Mouse (Mus musculus): Measurements from ENCODE around the gene Csf1. TPM values are rescaled to one million over a fixed set of nuclear protein-coding genes. Genes with fewer than 3 reads are reported as not detected.

The Csf1 gene
- total RNA-seq, 1 experiment from 2014 or later, result 6.2 TPM

GRCm38 (mm10) chr3:107786980-107787612 lies 26.8 kb upstream of the Csf1 start:
- no peak for ATAC-seq (replicated peaks in 1 of 2; ENCODE audit: insufficient read depth in 1 of 2, low FRiP score in 2 of 2, low TSS enrichment in 1 of 2, low read depth in 1 of 2, poor library complexity in 2 of 2, severe bottlenecking in 2 of 2)

GRCm38 (mm10) chr3:107786344-107786743 lies 26.1 kb upstream of the Csf1 start:
- ATAC-seq (replicated peaks in 1 of 2; ENCODE audit: insufficient read depth in 1 of 2, low FRiP score in 2 of 2, low TSS enrichment in 1 of 2, low read depth in 1 of 2, poor library complexity in 2 of 2, severe bottlenecking in 2 of 2), result no peak

- no peak for ATAC-seq (replicated peaks in 1 of 2; ENCODE audit: insufficient read depth in 1 of 2, low FRiP score in 2 of 2, low TSS enrichment in 1 of 2, low read depth in 1 of 2, poor library complexity in 2 of 2, severe bottlenecking in 2 of 2)
These were observed 25.3 kb upstream of the Csf1 start for GRCm38 (mm10) chr3:107785546-107785945.

- peak; percentile 37 to 63; a peak in 2 of 4 replicates for ATAC-seq (replicated peaks in 1 of 2; ENCODE audit: insufficient read depth in 1 of 2, low FRiP score in 2 of 2, low TSS enrichment in 1 of 2, low read depth in 1 of 2, poor library complexity in 2 of 2, severe bottlenecking in 2 of 2)
These were observed 23.0 kb upstream of the Csf1 start for GRCm38 (mm10) chr3:107783315-107783714.

- no peak for ATAC-seq (replicated peaks in 1 of 2; ENCODE audit: insufficient read depth in 1 of 2, low FRiP score in 2 of 2, low TSS enrichment in 1 of 2, low read depth in 1 of 2, poor library complexity in 2 of 2, severe bottlenecking in 2 of 2)
These were observed 21.0 kb upstream of the Csf1 start for GRCm38 (mm10) chr3:107781304-107781703.

GRCm38 (mm10) chr3:107778016-107778415 lies 17.7 kb upstream of the Csf1 start:
- ATAC-seq (replicated peaks in 1 of 2; ENCODE audit: insufficient read depth in 1 of 2, low FRiP score in 2 of 2, low TSS enrichment in 1 of 2, low read depth in 1 of 2, poor library complexity in 2 of 2, severe bottlenecking in 2 of 2), result peak; percentile 37 to 46; a peak in 1 of 4 replicates

- no peak for ATAC-seq (replicated peaks in 1 of 2; ENCODE audit: insufficient read depth in 1 of 2, low FRiP score in 2 of 2, low TSS enrichment in 1 of 2, low read depth in 1 of 2, poor library complexity in 2 of 2, severe bottlenecking in 2 of 2)
These were observed 16.0 kb upstream of the Csf1 start for GRCm38 (mm10) chr3:107776295-107776694.

- no peak for ATAC-seq (replicated peaks in 1 of 2; ENCODE audit: insufficient read depth in 1 of 2, low FRiP score in 2 of 2, low TSS enrichment in 1 of 2, low read depth in 1 of 2, poor library complexity in 2 of 2, severe bottlenecking in 2 of 2)
These were observed 15.5 kb upstream of the Csf1 start for GRCm38 (mm10) chr3:107775736-107776135.

GRCm38 (mm10) chr3:107775056-107775455 lies 14.8 kb upstream of the Csf1 start:
- no peak for ATAC-seq (replicated peaks in 1 of 2; ENCODE audit: insufficient read depth in 1 of 2, low FRiP score in 2 of 2, low TSS enrichment in 1 of 2, low read depth in 1 of 2, poor library complexity in 2 of 2, severe bottlenecking in 2 of 2)

GRCm38 (mm10) chr3:107772860-107773259 lies 12.6 kb upstream of the Csf1 start:
- ATAC-seq (replicated peaks in 1 of 2; ENCODE audit: insufficient read depth in 1 of 2, low FRiP score in 2 of 2, low TSS enrichment in 1 of 2, low read depth in 1 of 2, poor library complexity in 2 of 2, severe bottlenecking in 2 of 2), result no peak

- peak in 1 of 2 experiments; percentile 17; a peak in 1 of 4 replicates for ATAC-seq (replicated peaks in 1 of 2; ENCODE audit: insufficient read depth in 1 of 2, low FRiP score in 2 of 2, low TSS enrichment in 1 of 2, low read depth in 1 of 2, poor library complexity in 2 of 2, severe bottlenecking in 2 of 2)
These were observed 9.4 kb upstream of the Csf1 start for GRCm38 (mm10) chr3:107769692-107770091.

GRCm38 (mm10) chr3:107768104-107768989 lies 8.1 kb upstream of the Csf1 start:
- ATAC-seq (replicated peaks in 1 of 2; ENCODE audit: insufficient read depth in 1 of 2, low FRiP score in 2 of 2, low TSS enrichment in 1 of 2, low read depth in 1 of 2, poor library complexity in 2 of 2, severe bottlenecking in 2 of 2), result no peak

- no peak for ATAC-seq (replicated peaks in 1 of 2; ENCODE audit: insufficient read depth in 1 of 2, low FRiP score in 2 of 2, low TSS enrichment in 1 of 2, low read depth in 1 of 2, poor library complexity in 2 of 2, severe bottlenecking in 2 of 2)
These were observed 6.5 kb upstream of the Csf1 start for GRCm38 (mm10) chr3:107766804-107767203.

GRCm38 (mm10) chr3:107765979-107766378 lies 5.7 kb upstream of the Csf1 start:
- no peak for ATAC-seq (replicated peaks in 1 of 2; ENCODE audit: insufficient read depth in 1 of 2, low FRiP score in 2 of 2, low TSS enrichment in 1 of 2, low read depth in 1 of 2, poor library complexity in 2 of 2, severe bottlenecking in 2 of 2)

- no peak for ATAC-seq (replicated peaks in 1 of 2; ENCODE audit: insufficient read depth in 1 of 2, low FRiP score in 2 of 2, low TSS enrichment in 1 of 2, low read depth in 1 of 2, poor library complexity in 2 of 2, severe bottlenecking in 2 of 2)
These were observed 3.3 kb upstream of the Csf1 start for GRCm38 (mm10) chr3:107763552-107763951.

- ATAC-seq (replicated peaks in 1 of 2; ENCODE audit: insufficient read depth in 1 of 2, low FRiP score in 2 of 2, low TSS enrichment in 1 of 2, low read depth in 1 of 2, poor library complexity in 2 of 2, severe bottlenecking in 2 of 2), result no peak
These were observed 1.2 kb upstream of the Csf1 start for GRCm38 (mm10) chr3:107761446-107761845.

- ATAC-seq (replicated peaks in 1 of 2; ENCODE audit: insufficient read depth in 1 of 2, low FRiP score in 2 of 2, low TSS enrichment in 1 of 2, low read depth in 1 of 2, poor library complexity in 2 of 2, severe bottlenecking in 2 of 2), result no peak
These were observed 502 bp upstream of the Csf1 start for GRCm38 (mm10) chr3:107760771-107761170.

GRCm38 (mm10) chr3:107758638-107759037 lies 1.6 kb downstream of the Csf1 start:
- ATAC-seq (replicated peaks in 1 of 2; ENCODE audit: insufficient read depth in 1 of 2, low FRiP score in 2 of 2, low TSS enrichment in 1 of 2, low read depth in 1 of 2, poor library complexity in 2 of 2, severe bottlenecking in 2 of 2), result no peak

Data from hematopoietic stem cell, adult 5-6 weeks (primary cell).